Mouse (Mus musculus) WW6 (cell line): Measurements from ENCODE around the gene Sltm.
"Not testable (repeated sequence)": the region's sequence is repeated elsewhere in the genome, so short reads cannot be mapped to it uniquely, and the experiment has no call there.

Experiments
- DNase-seq: peaks from one replicate; pipeline ENCODE4 v3.0.0-alpha.2; 2013; ENCODE audit warnings: low read depth, low spot score

Sltm gene

DNA sequence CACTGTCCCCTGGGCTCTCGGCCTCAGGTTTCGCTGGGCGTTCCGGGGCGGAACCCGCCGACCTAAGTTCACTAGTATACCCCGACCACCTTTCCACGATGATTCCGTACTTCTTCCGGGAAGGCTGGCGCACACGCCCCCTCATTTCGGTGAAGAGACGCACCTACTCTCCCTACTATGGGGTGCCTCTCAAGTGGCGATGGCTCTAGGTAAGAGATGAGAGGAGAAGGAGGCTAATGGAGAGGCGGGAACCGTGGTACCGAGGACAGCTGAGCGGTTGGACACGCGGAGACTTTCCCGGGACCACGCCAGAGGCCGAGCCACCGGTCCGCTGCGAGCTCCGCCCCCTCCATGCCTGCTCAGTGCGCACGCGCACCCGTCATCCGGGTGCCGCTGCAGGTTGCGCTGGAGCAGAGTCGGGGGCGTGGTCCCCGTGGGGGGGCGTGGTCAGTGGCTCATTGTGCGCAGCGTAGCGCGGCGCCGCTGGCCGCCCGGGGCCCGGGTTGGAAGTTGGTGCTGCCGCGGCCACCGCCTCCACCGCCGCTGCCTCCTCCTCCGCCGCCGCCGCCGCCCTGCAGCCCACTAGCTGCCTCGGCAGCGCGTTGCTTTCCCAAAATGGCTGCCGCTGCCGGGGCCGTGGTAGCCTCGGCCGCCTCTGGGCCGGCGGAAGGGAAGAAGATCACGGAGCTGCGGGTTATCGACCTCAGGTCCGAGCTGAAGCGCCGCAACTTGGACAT is at the start of gene Sltm:
Gene Sltm (plus strand): TSS at position 450 of the 737 bp plus-strand sequence.
- DNase-seq: peak; percentile 92

DNA sequence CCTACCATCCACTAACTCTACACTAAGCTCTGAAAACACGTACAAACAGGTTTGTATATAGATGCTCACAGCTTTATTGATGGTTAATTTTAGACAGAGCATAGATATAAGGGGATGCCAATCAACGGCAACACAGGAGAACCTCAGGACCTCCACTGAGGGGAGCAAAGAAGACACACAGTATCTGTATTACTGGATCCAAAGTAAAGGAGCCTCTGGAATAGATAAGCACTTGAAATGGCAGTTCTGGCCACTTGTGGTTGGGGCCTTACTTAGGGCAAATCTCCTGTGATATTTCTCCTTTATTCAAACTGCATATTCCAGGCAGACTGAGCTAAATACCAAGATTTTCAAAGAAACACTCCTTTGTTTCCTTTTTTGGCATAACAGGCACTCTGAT is 49.5 kb upstream of the Sltm start:
- DNase-seq: no peak

DNA sequence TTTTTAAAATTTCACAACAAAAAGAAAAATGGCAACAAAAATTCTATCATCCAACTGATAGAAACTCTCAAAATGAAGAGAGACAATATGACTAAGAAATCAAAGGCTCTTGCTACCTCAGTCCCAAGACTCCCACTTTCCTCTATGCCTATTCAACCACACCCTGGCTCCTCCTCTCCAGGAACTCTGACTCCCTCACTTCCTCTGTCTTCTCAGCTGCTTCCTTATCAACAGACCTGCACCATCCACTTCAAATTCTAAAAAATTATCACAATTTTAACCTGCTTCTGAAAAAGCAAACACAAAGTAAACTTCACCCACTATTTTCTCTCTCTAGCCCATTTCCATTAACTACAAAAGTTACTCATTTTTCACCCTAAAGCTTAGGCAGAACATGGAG is 45.6 kb upstream of the Sltm start:
- no peak for DNase-seq

DNA sequence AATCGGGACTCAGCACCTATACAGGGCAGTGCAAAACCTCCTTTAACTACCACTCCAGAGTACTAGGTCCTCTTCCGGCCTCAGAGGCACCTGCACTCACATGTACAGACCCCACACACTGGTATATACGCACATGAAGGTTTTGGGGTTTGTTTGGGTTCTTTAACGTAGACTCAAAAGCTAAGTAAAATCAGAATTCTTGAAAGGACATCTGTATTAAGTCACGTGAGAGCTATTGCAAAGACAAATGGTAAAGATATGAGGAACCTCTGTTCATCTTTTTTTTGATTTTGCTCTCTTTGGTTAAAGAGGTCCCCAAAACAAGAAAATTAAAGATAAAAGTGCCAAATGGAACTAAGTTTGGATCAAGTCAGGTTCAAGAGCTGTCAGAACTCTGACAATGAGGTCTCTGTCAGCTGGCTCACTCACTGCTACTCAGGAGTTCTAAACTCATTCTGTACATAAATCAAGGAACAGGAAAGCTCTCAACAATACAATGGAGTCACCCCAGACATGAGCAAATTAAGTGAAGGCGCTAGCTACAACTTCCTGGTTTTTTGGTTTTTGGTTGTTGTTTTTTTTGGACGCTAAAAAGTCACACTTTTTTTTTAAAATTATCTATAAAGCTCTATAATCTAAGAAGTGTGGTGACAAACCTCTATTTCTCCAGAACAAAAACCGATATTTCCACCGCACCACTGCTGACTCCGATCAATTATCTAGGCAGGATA is 40.1 kb upstream of the Sltm start:
- DNase-seq: no peak

DNA sequence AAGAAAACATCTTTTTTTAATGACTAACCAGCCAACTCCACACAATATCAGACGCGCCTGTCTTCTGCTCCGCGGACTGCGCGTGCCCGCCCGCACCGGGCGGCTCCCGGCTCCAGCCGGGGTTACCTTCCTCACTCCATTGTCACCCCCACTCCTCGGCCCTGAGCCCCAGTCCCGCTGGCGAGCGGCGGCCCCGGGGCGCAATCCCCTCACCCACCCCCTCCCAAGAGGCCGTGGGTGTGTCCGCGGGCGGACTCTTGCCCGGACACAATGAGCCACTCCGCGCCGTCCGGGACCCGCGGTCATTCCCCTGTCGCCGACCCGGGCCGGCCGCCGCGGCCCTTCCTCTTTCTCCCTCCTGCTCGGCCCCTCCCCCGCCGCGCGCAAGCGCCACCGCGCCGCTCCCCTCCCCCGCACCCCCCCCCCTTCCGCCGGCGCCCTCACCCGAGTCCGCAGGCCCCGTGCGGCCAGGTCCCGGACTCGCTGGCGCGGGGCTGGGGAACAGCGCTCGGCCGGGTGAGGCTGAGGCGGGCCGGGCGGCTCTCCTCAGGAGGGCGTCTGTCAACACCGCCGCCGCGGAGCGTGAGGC is 39.4 kb upstream of the Sltm start:
- no peak for DNase-seq

DNA sequence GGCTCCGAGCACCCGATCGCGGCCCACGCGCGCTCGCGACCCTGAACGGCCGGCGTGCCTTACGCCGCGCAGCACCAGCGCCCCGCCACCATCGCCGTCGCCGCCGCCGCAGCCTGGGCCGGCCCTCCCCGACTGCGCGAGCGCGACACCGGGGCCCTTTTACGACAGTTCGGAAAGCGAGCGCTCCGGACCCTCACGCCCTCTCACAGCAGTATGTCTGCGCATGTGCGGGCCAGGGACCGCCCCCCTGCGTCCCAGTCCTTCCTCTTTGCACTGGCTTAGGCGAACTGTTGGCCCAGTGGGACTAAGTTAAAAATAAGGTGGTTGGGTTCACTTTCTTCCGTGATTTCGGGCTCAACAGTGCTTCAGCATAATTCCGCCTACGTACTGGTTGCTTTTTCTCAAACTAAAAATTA is 38.9 kb upstream of the Sltm start, which contains the start of gene Rnf111:
Gene Rnf111 (minus strand): TSS at position 100 of the 416 bp plus-strand sequence.
- DNase-seq: peak; percentile 88

DNA sequence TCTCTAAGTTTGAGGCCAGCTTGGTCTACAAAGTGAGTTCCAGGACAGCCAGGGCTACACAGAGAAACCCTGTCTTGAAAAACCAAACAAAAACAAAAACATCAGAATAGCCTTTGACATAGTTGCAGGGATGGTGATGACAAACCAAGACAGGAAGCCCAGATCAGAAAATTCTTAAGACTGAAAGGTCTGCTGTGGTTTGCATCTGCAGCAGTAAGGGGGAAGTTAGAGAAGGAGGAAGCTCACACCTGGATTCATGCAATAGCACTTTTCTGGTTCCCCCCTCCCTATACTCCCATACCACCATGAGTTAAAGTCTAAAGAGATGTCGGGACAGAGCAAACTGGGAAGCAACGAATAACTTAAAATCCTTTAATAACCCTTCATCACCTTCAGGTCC is 36.4 kb upstream of the Sltm start:
- no peak for DNase-seq

DNA sequence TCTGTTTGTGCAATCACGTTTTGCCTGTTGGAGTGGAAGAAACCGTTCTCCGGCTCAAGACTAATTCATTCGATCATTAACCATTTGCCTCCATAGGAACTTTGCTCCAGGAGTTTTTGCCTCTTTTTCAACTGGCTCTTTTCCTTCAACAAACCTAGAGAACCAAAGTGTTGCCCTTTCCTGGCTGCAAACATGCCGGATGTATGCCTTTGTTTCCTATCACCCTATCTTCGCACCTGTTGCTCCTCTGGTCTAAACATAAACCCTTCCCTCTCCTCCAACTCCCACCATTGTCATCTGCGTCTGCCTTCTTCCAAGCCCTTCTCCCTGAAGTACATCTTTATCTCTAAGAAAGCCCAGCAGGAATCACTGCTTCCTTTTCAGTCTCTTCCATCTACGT is 35.8 kb upstream of the Sltm start:
- DNase-seq: no peak

DNA sequence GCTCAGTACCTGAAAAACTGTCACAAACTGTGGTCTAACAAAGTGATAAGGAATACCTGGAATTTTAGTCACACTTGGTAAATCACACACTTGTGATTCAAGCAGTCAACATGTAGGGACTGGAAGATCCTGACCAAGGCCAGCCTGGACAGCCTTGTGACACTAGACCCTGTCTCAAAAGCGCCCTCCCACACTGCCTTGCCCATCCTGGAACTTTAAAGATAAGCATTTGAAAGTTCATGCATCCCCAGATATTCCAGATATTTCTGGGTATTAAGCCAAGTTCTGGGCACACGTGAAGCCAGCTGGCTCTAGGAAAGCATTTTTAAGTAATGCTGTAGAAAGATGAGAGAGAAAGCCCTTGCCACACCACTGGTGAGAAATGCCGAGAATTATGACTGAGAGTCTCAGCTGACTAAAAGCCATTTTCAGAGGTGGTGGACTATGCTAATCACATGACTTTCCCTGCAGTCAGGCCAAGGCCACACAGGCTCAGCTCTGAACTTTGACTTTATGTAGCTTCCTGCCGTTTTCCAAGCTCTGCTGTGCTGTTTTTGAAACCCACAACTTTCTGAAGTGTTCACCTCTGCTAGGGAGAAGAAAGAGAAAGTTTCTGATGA is 32.5 kb upstream of the Sltm start:
- no peak for DNase-seq

DNA sequence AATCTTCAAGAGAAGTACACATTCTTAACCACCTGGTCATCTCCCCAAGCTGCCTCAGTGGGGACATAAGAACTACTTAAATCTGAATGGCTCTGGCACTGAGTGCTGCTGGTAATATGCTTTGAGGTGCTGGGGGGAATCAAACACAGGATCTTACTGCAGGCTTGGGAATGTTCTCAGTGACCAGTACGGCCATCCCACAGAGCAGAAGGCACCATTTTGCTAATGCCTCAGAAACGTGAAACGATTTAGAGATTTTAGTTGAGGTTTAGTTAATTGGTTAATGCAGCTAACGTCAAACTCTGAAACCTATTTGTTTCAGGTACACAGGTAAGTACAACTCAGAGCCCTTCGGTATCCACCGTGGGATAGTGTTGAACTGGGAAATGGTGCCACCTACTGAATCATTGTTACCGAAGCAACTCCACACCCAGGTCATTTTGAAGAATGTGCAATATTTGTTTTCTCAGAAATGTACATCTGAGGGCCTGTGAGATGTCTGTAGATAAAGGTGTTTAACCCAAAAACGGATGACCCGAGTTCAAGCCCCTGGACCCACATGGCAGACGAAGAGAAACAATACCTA is 31.5 kb upstream of the Sltm start:
- DNase-seq: no peak

DNA sequence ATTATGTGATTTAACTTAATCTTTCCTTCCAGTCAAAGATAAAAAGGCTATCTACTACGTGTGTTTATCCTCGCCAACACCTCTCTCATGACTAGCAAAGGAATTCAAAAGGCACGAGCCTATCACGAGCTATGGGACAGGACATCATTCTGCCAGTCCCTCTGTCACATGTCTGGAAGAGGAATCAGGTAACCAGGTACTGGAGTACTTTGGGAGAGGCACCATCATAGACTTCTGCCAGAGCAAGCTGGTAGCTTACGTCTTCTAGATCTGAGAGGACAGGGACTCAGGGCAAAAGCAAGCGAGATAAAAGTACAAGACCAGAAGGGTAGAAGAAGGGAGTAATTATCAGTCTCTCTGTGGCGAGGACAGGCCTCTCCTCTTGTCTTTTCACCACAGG is 30.9 kb upstream of the Sltm start:
- DNase-seq: no peak

DNA sequence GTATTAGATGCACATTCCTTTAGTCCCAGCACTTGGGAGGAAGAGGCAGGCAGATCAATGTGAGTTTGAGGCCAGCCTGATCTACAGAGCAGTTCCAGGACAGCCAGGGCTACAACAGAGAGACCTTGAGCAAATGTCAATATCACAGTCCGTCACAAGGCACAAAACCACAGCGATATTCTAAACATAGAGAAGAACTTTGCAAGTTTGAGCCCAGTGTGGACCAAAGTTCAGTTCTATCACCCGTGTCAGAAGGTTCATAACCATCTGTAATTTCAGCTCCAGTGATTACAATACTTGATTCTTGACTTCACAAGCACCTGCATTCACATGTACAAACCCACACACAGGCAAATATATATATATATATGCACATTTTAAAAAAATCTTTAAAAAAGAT is 21.9 kb upstream of the Sltm start:
- no peak for DNase-seq

DNA sequence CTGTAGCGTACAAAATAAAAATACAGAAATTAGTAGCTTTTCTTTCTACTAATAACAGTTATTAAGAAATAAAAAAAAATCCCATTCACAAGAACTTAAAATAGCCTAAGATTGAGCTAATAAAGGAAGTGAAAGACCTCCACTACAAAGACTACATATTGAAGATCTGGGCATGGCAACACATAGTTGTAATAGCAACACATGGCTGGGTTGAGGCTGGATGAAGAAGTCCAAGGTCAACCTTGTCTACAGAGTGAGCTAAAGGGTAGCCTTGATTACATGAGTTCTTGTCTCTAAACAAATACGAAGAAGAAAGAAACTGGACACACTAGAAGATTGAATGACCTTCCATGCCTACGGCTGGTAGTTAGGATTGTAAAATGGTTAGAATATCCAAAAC is 18.7 kb upstream of the Sltm start:
- no peak for DNase-seq

DNA sequence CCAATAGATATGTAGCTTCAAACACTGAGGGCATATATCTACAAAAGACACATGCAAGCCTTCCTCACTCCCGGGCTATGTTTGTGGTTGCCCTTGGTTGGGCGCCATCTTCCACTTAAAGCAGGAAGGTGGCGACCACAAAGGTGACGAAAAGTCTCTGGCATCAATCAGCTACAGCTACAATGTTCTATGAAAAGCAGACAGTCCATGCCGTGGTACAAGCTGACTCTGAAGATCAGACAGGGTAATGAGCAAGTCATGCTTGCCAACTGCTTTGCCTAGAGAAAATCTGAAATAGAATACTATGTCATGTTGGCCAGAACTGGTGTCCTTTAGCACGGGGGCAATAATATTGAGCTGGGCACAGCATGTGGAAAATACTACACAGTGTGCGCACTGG is 18.2 kb upstream of the Sltm start:
- DNase-seq: no peak

DNA sequence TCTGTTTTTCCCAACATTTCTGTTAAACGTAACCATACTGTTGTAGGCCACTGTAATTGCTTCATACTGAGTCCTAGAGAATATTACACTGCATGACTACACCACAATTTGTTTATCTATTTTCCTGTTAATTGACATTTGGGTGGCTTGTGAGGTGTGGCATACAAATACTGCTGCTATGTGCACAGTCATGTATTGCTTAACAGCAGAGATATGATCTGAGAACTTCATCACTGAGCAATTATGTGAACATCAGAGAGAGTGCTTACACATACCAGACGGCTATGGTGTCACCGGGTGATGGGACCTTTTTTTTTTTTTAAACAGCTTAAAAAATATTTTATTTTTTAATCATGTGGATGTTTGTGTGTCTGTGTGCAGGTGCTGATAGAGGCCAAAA is 9.2 kb upstream of the Sltm start:
- DNase-seq: no peak

DNA sequence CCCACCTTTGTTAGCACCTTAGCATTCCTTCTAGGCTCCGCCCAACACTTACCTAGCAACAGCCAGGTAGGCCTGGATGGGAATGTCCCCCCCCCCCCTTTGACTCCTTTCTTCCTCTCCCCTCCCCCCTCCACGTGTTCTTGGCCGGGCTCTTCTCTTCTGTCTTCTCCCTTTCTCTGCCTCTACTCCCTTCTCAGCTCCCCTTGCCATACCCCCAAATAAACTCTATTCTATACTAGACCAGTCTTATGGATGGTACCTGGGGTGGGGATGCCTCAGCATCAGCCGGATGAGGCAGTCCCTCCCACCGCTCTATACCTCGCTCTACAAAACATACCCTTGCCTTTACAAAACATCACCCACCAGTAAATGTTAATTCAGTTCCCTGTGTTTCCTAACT is 970 bp upstream of the Sltm start:
- no peak for DNase-seq

DNA sequence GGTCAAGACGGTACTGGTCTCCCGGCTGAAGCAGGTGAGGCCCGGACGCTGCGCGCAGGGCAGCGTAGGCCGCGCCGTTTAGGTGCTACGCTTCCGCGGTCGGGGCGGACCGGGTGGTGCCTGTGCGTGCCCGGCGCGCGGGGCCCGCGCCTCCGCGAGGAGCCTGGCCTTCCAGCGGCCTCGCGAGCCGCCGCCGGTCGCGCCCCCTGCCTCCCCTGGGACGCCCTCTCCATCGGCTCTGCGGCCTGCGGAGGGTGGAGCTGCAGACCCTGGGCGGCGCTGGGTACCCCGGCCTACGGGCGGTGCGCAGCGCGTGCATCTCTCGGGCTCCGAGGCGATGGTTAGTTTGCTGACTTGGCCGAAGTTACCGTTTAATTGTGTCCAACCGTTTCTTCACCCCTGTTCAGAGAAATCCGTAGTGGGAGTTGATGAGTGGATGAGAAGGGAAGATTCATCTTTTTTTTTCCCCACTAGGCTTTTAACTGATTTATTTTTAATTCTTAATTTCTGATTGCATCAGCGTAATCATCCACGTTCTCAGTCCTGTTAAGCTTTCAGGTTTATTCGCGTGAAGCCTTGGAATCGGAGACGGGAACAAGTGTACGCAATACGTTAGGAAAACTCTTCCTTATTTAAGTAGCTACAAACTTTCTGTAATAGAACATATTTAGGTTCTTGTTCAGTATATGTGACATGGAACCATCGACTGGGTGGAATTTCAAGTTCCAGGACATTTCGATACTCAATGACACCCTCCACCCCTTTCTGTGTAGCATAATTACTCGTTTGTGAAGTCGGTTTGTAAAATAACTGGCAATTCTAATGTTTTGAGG is 710 bp downstream of the Sltm start:
- no peak for DNase-seq

DNA sequence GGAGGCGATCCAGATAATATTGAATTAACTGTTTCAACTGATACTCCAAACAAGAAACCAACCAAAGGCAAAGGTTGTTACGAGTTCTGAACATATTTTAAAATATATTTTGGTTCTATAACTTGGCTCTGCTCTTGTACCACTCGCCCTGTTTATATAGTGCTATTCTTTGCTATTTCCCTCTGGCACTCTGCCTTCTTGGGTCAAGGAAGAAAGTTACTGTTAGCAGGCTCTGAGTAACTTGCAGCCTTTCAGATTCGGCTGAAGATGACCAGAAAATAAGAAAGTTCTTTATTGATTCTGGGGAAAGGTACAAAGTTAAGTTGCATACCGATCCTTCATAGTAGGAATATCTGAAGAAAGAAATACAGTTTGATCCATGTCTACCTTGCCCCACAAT is 1.4 kb downstream of the Sltm start:
- no peak for DNase-seq

DNA sequence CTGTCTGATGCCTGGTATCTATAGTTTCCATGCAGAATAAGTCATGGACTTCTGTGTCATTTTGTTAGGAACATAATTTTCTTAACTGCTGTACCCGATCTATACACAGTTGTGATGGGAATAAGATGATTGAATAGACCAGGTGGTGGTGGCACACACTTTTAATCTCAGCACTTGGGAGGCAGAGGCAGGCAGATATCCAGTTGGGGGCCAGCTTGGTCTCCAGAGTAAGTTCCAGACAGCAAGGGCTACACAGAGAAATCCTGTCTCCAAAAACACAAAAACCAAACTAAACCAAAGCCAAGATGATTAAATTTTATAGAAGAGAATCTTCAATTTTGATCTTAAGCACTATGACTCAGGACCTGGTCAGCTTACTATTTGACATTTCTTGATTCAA is 2.3 kb downstream of the Sltm start:
- no peak for DNase-seq

DNA sequence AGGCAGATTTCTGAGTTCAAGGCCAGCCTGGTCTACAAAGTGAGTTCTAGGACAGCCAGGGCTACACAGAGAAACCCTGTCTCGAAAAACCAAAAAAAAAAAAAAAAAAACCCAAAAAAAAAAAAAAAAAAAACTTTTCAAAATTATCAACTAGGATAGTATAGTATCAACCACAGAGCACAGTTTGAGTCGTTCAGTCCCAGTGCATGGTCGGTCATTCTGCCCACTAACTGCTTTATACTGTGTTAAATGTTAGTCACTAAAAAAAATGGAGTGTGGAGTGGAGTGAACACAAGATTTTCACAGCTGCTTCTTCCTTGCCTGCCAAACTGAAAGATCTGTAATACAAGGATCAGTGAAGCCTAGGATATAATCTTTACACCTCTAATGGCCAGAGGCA is 4.0 kb downstream of the Sltm start:
- not testable (repeated sequence) for DNase-seq

DNA sequence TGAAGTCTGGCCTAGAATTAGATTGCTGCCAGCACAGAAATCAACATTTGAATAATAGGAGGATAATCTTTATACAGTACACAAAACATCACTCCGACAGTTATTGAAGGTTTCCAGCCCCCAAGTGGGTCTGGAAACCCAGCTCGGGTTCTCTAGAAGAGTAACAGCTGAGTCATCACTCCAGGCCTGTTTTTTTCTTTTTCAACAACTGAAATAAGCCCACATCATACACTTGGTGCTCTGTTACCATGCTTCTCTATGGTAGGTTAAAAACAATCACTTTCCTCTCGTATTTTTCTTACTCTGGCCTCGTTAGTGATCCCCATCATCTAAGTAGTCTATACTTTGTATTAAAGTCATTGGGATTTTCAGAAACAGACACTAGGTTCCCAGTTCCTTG is 5.8 kb downstream of the Sltm start:
- no peak for DNase-seq
